Mouse (Mus musculus): ENCODE measurements around the gene Thop1. TPM values are rescaled to one million over a fixed set of nuclear protein-coding genes. Genes with fewer than 3 reads are reported as not detected.
A peak's percentile ranks its signal among the peaks of the same experiment; 100 is the strongest.

The Thop1 gene
- total RNA-seq (2014; rRNA removed): 7.4 and 9.3 TPM in 2 replicates
- polyA plus RNA-seq (2012; rRNA removed): 12.0 and 13.1 TPM in 2 replicates

DNA sequence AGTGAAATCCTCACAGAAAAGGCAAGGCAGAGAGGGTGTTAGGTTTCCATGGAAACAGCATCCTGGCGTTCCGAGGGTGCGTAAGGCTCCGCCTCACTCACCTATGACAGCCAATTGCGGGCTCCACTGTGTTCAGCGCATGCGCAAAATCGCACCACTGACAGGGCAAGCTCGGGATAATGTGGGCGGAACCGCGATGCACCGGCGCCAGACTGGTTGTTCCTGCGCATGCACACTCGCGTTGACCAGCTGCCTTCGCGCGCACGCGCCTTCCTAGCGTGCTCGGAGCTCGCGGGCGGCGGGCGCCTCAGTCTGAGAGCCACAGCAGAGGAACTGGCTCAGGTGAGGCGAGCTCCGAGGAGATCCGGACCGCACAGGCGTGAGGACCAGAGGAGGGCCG, at the start of gene Thop1:
Gene Thop1, plus strand, starts transcription at position 200 of the 400 bp plus-strand sequence.
- no peaks in the 10 kb centered on the region for H3K36me3 ChIP-seq (ENCODE audit: control insufficient read depth, insufficient read depth, low read length)
- TF ChIP-seq CTCF (IDR thresholded peaks at IDR 0.05; ENCODE audit: low read depth, low read length) (no peak), POLR2A (IDR thresholded peaks at IDR 0.05; ENCODE audit: extremely low read depth, insufficient read depth, low read length) (peak; percentile 43; the same call in 1 of the 2 replicates)
- DNase-seq (ENCODE audit: extremely low read depth, low read depth, low spot score): peak; percentile 95

DNA sequence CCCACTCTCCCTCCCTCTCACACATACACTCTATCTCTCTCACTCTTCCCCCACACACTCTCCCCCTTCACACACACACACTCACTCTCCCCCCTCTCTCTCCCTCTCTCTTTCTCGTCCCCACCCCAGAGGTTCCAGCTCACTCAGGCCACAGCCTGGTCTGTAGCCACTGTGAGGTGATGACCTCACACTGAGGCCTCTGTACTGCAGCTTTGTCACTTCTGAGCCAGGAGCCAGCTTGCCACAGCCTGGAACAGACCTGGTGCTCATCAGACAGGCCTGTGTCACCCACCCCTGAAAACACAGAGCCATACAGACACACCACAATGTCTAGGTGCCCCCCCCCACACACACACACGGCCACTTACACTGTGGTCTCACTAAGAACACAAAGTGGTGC, 49.6 kb upstream of the Thop1 start:
- Histone ChIP-seq H3K27ac (replicated peaks; ENCODE audit: insufficient read depth, low read depth, low read length) (no peak overlapping the region), H3K4me3 (ENCODE audit: insufficient read depth, low read depth, low read length) (no peak overlapping the region), H3K79me2 (ENCODE audit: control insufficient read depth, insufficient read depth, low read length) (no peaks in the 10 kb centered on the region), H3K4me1 (ENCODE audit: control insufficient read depth, insufficient read depth, low read length) (no peaks in the 10 kb centered on the region), H3K9ac (ENCODE audit: low read depth, low read length) (no peak overlapping the region), H3K36me3 (ENCODE audit: control insufficient read depth, insufficient read depth, low read length) (no peaks in the 10 kb centered on the region), H3K27me3 (ENCODE audit: control insufficient read depth, insufficient read depth, low read length) (peaks cover 18% of the 10 kb centered on the region)
- no peak for TF ChIP-seq CTCF (IDR thresholded peaks at IDR 0.05; ENCODE audit: low read depth, low read length)
- TF ChIP-seq POLR2A (IDR thresholded peaks at IDR 0.05; ENCODE audit: extremely low read depth, insufficient read depth, low read length): no peak
- WGBS: 72% methylated on average over 2 of the region's 2 CpGs
- DNase-seq (ENCODE audit: extremely low read depth, low read depth, low spot score): no peak

More for the DNA sequence above, at the start of gene Thop1:
- Histone ChIP-seq H3K27me3 (ENCODE audit: control insufficient read depth, insufficient read depth, low read length) (no peaks in the 10 kb centered on the region), H3K9ac (ENCODE audit: low read depth, low read length) (peak within 1 kb of the TSS; percentile 81), H3K27ac (replicated peaks; ENCODE audit: insufficient read depth, low read depth, low read length) (no peak within 1 kb of the TSS), H3K4me1 (ENCODE audit: control insufficient read depth, insufficient read depth, low read length) (peaks cover 2% of the 10 kb centered on the region), H3K4me3 (ENCODE audit: insufficient read depth, low read depth, low read length) (peak within 1 kb of the TSS; percentile 66), H3K79me2 (ENCODE audit: control insufficient read depth, insufficient read depth, low read length) (no peaks in the 10 kb centered on the region)
- WGBS: under 1% methylated on average over 35 of the region's 35 CpGs

DNA sequence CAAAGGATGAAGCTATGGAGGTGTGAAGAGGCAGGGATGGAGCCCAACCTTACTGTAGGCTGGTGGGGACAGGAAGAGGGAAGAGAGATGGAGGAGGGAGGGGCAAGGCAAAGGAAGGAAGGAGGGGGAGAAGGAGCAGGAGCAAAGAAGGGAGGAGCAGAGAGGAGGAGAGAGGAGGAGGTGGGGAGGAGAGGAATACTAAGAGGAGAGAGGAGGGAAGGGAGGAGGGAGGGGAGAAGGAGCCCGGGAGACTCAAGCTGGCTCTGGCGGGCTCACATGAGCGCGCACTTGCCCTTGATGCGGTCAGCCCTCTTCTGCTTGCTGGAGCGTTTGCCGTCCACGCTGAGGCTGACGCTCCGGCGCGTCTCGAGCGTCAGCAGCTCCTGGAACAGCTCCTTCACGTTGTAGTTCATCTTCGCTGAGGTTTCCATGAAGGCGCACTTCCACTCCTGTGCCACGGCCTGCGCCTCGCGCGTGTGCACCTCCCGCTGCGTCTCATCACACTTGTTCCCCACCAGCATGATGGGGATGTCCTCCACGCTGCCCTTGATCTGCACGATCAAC, 48.2 kb upstream of the Thop1 start:
- Histone ChIP-seq H3K4me3 (ENCODE audit: insufficient read depth, low read depth, low read length) (no peak overlapping the region), H3K9ac (ENCODE audit: low read depth, low read length) (no peak overlapping the region), H3K27ac (replicated peaks; ENCODE audit: insufficient read depth, low read depth, low read length) (no peak overlapping the region), H3K36me3 (ENCODE audit: control insufficient read depth, insufficient read depth, low read length) (no peaks in the 10 kb centered on the region), H3K4me1 (ENCODE audit: control insufficient read depth, insufficient read depth, low read length) (no peaks in the 10 kb centered on the region), H3K79me2 (ENCODE audit: control insufficient read depth, insufficient read depth, low read length) (no peaks in the 10 kb centered on the region), H3K27me3 (ENCODE audit: control insufficient read depth, insufficient read depth, low read length) (peaks cover 21% of the 10 kb centered on the region)
- TF ChIP-seq CTCF (IDR thresholded peaks at IDR 0.05; ENCODE audit: low read depth, low read length): no peak
- TF ChIP-seq POLR2A (IDR thresholded peaks at IDR 0.05; ENCODE audit: extremely low read depth, insufficient read depth, low read length): no peak
- 15% methylated on average over 26 of the region's 26 CpGs for WGBS
- no peak for DNase-seq (ENCODE audit: extremely low read depth, low read depth, low spot score)

DNA sequence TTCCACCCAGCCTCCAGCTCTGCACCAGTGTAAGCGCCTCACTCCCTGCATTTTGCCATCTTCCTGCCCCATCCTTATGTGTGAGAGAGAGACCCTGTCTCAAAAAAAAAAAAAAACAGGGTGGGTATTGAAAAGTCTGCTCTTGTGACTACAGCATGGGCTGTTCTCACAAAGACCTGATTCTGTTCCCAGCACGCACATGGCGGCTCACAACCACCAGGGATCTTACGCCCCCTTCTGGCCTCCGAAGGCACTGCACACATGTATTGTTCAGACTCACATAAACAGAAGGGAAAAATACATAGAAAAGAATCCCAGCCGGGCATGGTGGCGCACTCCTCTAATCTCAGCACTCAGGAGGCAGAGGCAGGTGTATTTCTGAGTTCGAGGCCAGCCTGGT, 47.1 kb upstream of the Thop1 start:
- no peaks in the 10 kb centered on the region for H3K79me2 ChIP-seq (ENCODE audit: control insufficient read depth, insufficient read depth, low read length)
- H3K27me3 ChIP-seq (ENCODE audit: control insufficient read depth, insufficient read depth, low read length): peaks cover 21% of the 10 kb centered on the region
- H3K4me3 ChIP-seq (ENCODE audit: insufficient read depth, low read depth, low read length): no peak overlapping the region
- 52% methylated on average over 8 of the region's 8 CpGs for WGBS
- H3K27ac ChIP-seq (replicated peaks; ENCODE audit: insufficient read depth, low read depth, low read length): no peak overlapping the region
- DNase-seq (ENCODE audit: extremely low read depth, low read depth, low spot score): no peak
- TF ChIP-seq POLR2A (IDR thresholded peaks at IDR 0.05; ENCODE audit: extremely low read depth, insufficient read depth, low read length): no peak
- peak; percentile 44 for TF ChIP-seq CTCF (IDR thresholded peaks at IDR 0.05; ENCODE audit: low read depth, low read length)
- H3K4me1 ChIP-seq (ENCODE audit: control insufficient read depth, insufficient read depth, low read length): no peaks in the 10 kb centered on the region
- no peaks in the 10 kb centered on the region for H3K36me3 ChIP-seq (ENCODE audit: control insufficient read depth, insufficient read depth, low read length)
- H3K9ac ChIP-seq (ENCODE audit: low read depth, low read length): no peak overlapping the region

DNA sequence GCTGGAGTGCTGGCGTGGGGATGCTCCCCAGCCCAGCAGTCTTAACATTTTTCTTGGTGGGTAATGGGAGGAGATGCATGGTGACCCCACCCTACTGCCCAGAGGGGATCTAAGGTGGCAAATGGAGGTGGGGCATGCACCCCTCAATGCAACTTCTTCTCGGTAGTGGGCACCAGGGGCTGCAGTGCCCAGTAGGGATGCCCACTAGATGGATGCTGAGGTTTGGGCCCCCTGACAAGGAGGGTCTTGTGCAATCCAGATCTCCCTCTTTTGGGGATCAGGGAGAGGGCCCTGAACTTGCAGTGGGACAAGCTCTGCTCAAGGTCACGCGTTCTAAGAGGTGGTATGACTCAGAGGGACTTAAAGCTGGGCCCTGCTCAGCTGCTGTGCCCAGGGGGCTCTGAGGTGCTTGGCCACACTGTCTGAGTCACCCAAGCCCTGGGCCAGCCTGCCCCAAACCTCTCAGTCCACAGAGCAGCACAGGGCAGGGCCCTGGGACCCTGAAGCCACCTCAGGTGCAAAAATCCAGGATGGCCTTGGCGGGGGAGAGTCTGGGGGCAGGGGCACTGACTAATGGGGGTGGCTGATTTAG, 45.4 kb upstream of the Thop1 start:
- DNase-seq (ENCODE audit: extremely low read depth, low read depth, low spot score): no peak
- no peaks in the 10 kb centered on the region for H3K4me1 ChIP-seq (ENCODE audit: control insufficient read depth, insufficient read depth, low read length)
- no peak overlapping the region for H3K4me3 ChIP-seq (ENCODE audit: insufficient read depth, low read depth, low read length)
- H3K27me3 ChIP-seq (ENCODE audit: control insufficient read depth, insufficient read depth, low read length): peaks cover 21% of the 10 kb centered on the region
- H3K79me2 ChIP-seq (ENCODE audit: control insufficient read depth, insufficient read depth, low read length): no peaks in the 10 kb centered on the region
- WGBS: 77% methylated on average over 5 of the region's 5 CpGs
- no peak overlapping the region for H3K9ac ChIP-seq (ENCODE audit: low read depth, low read length)
- no peak overlapping the region for H3K27ac ChIP-seq (replicated peaks; ENCODE audit: insufficient read depth, low read depth, low read length)
- TF ChIP-seq POLR2A (IDR thresholded peaks at IDR 0.05; ENCODE audit: extremely low read depth, insufficient read depth, low read length): no peak
- no peak for TF ChIP-seq CTCF (IDR thresholded peaks at IDR 0.05; ENCODE audit: low read depth, low read length)
- no peaks in the 10 kb centered on the region for H3K36me3 ChIP-seq (ENCODE audit: control insufficient read depth, insufficient read depth, low read length)

DNA sequence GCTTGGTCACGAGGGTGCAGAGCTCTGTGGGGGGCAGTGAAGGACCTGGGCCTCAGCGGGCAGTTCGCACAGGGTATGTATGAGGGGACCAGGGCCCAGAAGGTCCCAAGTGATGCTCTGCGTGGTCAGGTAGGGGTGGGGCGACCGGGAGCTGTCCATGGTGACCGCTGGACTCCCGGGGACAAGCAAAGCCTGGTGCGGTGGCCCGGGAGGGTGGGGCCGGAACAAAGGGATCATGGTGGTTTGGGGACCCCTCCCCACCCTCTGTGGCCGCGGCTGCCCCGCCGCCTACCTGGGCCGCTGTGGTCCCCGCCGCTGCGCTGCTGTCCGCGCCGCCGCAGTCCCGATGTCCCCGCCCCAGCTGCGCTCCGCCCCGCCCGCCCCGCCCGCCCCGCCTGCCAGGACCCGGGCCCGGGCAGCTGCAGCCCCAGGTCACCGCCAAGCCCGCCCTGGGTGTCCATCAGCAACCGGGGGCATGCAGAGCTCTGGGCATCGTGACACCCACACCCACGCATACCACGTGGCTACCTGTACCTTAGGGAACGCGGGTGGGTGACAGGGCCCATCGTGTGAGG, 44.7 kb upstream of the Thop1 start:
- Histone ChIP-seq H3K4me3 (ENCODE audit: insufficient read depth, low read depth, low read length) (no peak overlapping the region), H3K9ac (ENCODE audit: low read depth, low read length) (no peak overlapping the region), H3K79me2 (ENCODE audit: control insufficient read depth, insufficient read depth, low read length) (no peaks in the 10 kb centered on the region), H3K36me3 (ENCODE audit: control insufficient read depth, insufficient read depth, low read length) (no peaks in the 10 kb centered on the region), H3K4me1 (ENCODE audit: control insufficient read depth, insufficient read depth, low read length) (no peaks in the 10 kb centered on the region), H3K27ac (replicated peaks; ENCODE audit: insufficient read depth, low read depth, low read length) (no peak overlapping the region), H3K27me3 (ENCODE audit: control insufficient read depth, insufficient read depth, low read length) (peaks cover 21% of the 10 kb centered on the region)
- WGBS: 3% methylated on average over 40 of the region's 43 CpGs
- TF ChIP-seq POLR2A (IDR thresholded peaks at IDR 0.05; ENCODE audit: extremely low read depth, insufficient read depth, low read length) (no peak), CTCF (IDR thresholded peaks at IDR 0.05; ENCODE audit: low read depth, low read length) (no peak)
- no peak for DNase-seq (ENCODE audit: extremely low read depth, low read depth, low spot score)

Data from liver, adult 2 months (tissue).